Mouse (Mus musculus): ENCODE results near the gene Olfr24.
"Not testable (repeated sequence)": the region's sequence is repeated elsewhere in the genome, so short reads cannot be mapped to it uniquely, and the experiment has no call there.

The Olfr24 gene

GRCm38 (mm10) chr9:18763896-18764295 lies at the start of gene Olfr24:
Gene Olfr24, minus strand, starts transcription at chr9:18763996.
- no peak for DNase-seq (ENCODE audit: inconsistent age in 2 of 2, low spot score in 1 of 2)

- DNase-seq (ENCODE audit: inconsistent age in 2 of 2, low spot score in 1 of 2): no peak
These were observed 21.5 kb upstream of the Olfr24 start for GRCm38 (mm10) chr9:18785316-18785715.

- no peak for DNase-seq (ENCODE audit: inconsistent age in 2 of 2, low spot score in 1 of 2)
These were observed 15.7 kb upstream of the Olfr24 start for GRCm38 (mm10) chr9:18779476-18779875.

- DNase-seq (ENCODE audit: inconsistent age in 2 of 2, low spot score in 1 of 2): no peak
These were observed 15.2 kb upstream of the Olfr24 start for GRCm38 (mm10) chr9:18778981-18779380.

- no peak for DNase-seq (ENCODE audit: inconsistent age in 2 of 2, low spot score in 1 of 2)
These were observed 8.2 kb downstream of the Olfr24 start for GRCm38 (mm10) chr9:18755595-18755994.

- peak in 1 of 2 experiments; percentile 19 for DNase-seq (ENCODE audit: inconsistent age in 2 of 2, low spot score in 1 of 2)
These were observed 19.2 kb downstream of the Olfr24 start for GRCm38 (mm10) chr9:18744639-18745038.

GRCm38 (mm10) chr9:18734177-18734576 lies 29.6 kb downstream of the Olfr24 start:
- DNase-seq (ENCODE audit: inconsistent age in 2 of 2, low spot score in 1 of 2): not testable (repeated sequence)

- no peak for DNase-seq (ENCODE audit: inconsistent age in 2 of 2, low spot score in 1 of 2)
These were observed 41.1 kb downstream of the Olfr24 start for GRCm38 (mm10) chr9:18722712-18723099.

- no peak for DNase-seq (ENCODE audit: inconsistent age in 2 of 2, low spot score in 1 of 2)
These were observed 41.7 kb downstream of the Olfr24 start for GRCm38 (mm10) chr9:18721931-18722711.

GRCm38 (mm10) chr9:18721011-18721410 lies 42.8 kb downstream of the Olfr24 start:
- DNase-seq (ENCODE audit: inconsistent age in 2 of 2, low spot score in 1 of 2): no peak

GRCm38 (mm10) chr9:18705628-18706027 lies 58.2 kb downstream of the Olfr24 start:
- DNase-seq (ENCODE audit: inconsistent age in 2 of 2, low spot score in 1 of 2): no peak
